Mouse (Mus musculus) cerebellum, adult 11 months (tissue): ENCODE measurements around the gene Prr15l.
A peak's percentile ranks its signal among the peaks of the same experiment; 100 is the strongest.

Experiments
- DNase-seq: peaks from one replicate; pipeline ENCODE4 v3.0.0; 2022

Prr15l gene

GRCm38 (mm10) chr11:96928088-96928487 lies at the start of gene Prr15l:
TSS of gene Prr15l (plus strand) at chr11:96928104.
- no peak for DNase-seq

GRCm38 (mm10) chr11:96878715-96879114 lies 49.2 kb upstream of the Prr15l start:
- no peak for DNase-seq

- no peak for DNase-seq
Observed at GRCm38 (mm10) chr11:96879359-96879758, 48.5 kb upstream of the Prr15l start.

GRCm38 (mm10) chr11:96880296-96880695 lies 47.6 kb upstream of the Prr15l start:
- DNase-seq: no peak

- no peak for DNase-seq
Observed at GRCm38 (mm10) chr11:96885901-96886340, 42.0 kb upstream of the Prr15l start.

- DNase-seq: no peak
Observed at GRCm38 (mm10) chr11:96886942-96887546, 40.9 kb upstream of the Prr15l start.

- no peak for DNase-seq
Observed at GRCm38 (mm10) chr11:96891784-96892527, 35.9 kb upstream of the Prr15l start.

GRCm38 (mm10) chr11:96893203-96893842 lies 34.6 kb upstream of the Prr15l start:
- no peak for DNase-seq

GRCm38 (mm10) chr11:96895886-96896285 lies 32.0 kb upstream of the Prr15l start:
- DNase-seq: no peak

GRCm38 (mm10) chr11:96899449-96900306 lies 28.2 kb upstream of the Prr15l start:
- DNase-seq: no peak

GRCm38 (mm10) chr11:96901332-96901731 lies 26.6 kb upstream of the Prr15l start:
- DNase-seq: no peak

- DNase-seq: no peak
Observed at GRCm38 (mm10) chr11:96902639-96903635, 25.0 kb upstream of the Prr15l start.

- DNase-seq: no peak
Observed at GRCm38 (mm10) chr11:96906431-96907161, 21.3 kb upstream of the Prr15l start.

GRCm38 (mm10) chr11:96908594-96908993 lies 19.3 kb upstream of the Prr15l start:
- DNase-seq: no peak

GRCm38 (mm10) chr11:96910003-96910402 lies 17.9 kb upstream of the Prr15l start:
- peak; percentile 77 for DNase-seq

- DNase-seq: no peak
Observed at GRCm38 (mm10) chr11:96912682-96913081, 15.2 kb upstream of the Prr15l start.

- peak; percentile 99 for DNase-seq
Observed at GRCm38 (mm10) chr11:96916044-96916884, 11.6 kb upstream of the Prr15l start, which contains the start of gene Cdk5rap3. TSS of gene Cdk5rap3 (minus strand) at chr11:96916496.

GRCm38 (mm10) chr11:96916885-96917396 lies 11.0 kb upstream of the Prr15l start:
- DNase-seq: no peak

GRCm38 (mm10) chr11:96917415-96917814 lies 10.5 kb upstream of the Prr15l start:
- no peak for DNase-seq

- peak; percentile 8 for DNase-seq
Observed at GRCm38 (mm10) chr11:96919003-96919402, 8.9 kb upstream of the Prr15l start.
